Mouse (Mus musculus): ENCODE data around the gene 1810062G17Rik. TPM values are rescaled to one million over a fixed set of nuclear protein-coding genes. Genes with fewer than 3 reads are reported as not detected.

Gene 1810062G17Rik
- polyA plus RNA-seq, 1 experiment from 2014 or later = 2.7 TPM

Small RNAs within 50 kb of the gene (microRNA-seq; reads per million reads assigned to microRNA genes)
- gene Mir7009 (ENCODE audit: borderline number of aligned reads) = 1.2 reads per million

Other genes with a start within 250 kb of the 1810062G17Rik start
- gene Anxa5, start within 50 bp of the 1810062G17Rik start, polyA plus RNA-seq (2015; fragmentation: Nextera tagmentation; extraction: Ambion mirVana) = 530 and 536 TPM in 2 replicates
- 0.05 TPM in 1 of 2 replicates, not detected in the other for gene Gm11549, start 45.9 kb downstream of the 1810062G17Rik start, polyA plus RNA-seq (2015; fragmentation: Nextera tagmentation; extraction: Ambion mirVana)
- gene Exosc9, start 76.7 kb downstream of the 1810062G17Rik start, polyA plus RNA-seq (2015; fragmentation: Nextera tagmentation; extraction: Ambion mirVana) = 50.1 and 56.1 TPM in 2 replicates
- 133 and 135 TPM in 2 replicates for gene Ccna2, start 96.2 kb downstream of the 1810062G17Rik start, polyA plus RNA-seq (2015; fragmentation: Nextera tagmentation; extraction: Ambion mirVana)
- gene Bbs7, start 137.5 kb downstream of the 1810062G17Rik start, polyA plus RNA-seq (2015; fragmentation: Nextera tagmentation; extraction: Ambion mirVana) = 17.5 and 17.9 TPM in 2 replicates
- 3.3 and 3.7 TPM in 2 replicates for gene Trpc3, start 214.2 kb downstream of the 1810062G17Rik start, polyA plus RNA-seq (2015; fragmentation: Nextera tagmentation; extraction: Ambion mirVana)